In genomic region chr7:117652637-117653036, GRCm38 (mm10) we compare ENCODE assay signal across 23 mouse cellular contexts.
"Had no signal": no experiment of that assay in that cellular context is flagged by ENCODE, and none has a peak within 500 bp of the region (broad histone marks: within the 10 kb centered on the region; RNA-seq: fewer than 3 reads in every experiment).

No protein-coding gene starts in this region.

- H3K36me3 ChIP-seq: liver, embryonic 15.5 days; lung, embryonic 15.5 days; midbrain, embryonic 12.5 days; neural tube, embryonic 13.5 days had no signal

- ATAC-seq: liver, postnatal 0 days; lung, postnatal 0 days; midbrain, embryonic 16.5 days had no signal

- DNase-seq: liver, postnatal 0 days; lung, adult 2 months; lung, postnatal 14 days; lung, postnatal 36 days; midbrain, embryonic 14.5 days; retina, postnatal 1 day; right cerebral cortex, adult 18-20 months; right cerebral cortex, postnatal 25 days; right cerebral cortex, postnatal 4 days; spleen, adult 18-20 months; thymus, adult 18-20 months; thymus, postnatal 14 days; thymus, postnatal 36 days had no signal

- H3K9me3 ChIP-seq: liver, embryonic 15.5 days; lung, embryonic 15.5 days; midbrain, embryonic 10.5 days; midbrain, embryonic 12.5 days; neural tube, embryonic 13.5 days had no signal

- H3K27ac ChIP-seq: liver, embryonic 15.5 days; lung, embryonic 15.5 days; macrophage; midbrain, embryonic 10.5 days; midbrain, embryonic 12.5 days; neural tube, embryonic 13.5 days had no signal

- H3K4me2 ChIP-seq: liver, embryonic 15.5 days; lung, embryonic 15.5 days; midbrain, embryonic 12.5 days; neural tube, embryonic 13.5 days had no signal

- H3K27me3 ChIP-seq: liver, embryonic 15.5 days; lung, embryonic 15.5 days; midbrain, embryonic 12.5 days had no signal

- H3K4me3 ChIP-seq: liver, embryonic 15.5 days; lung, embryonic 15.5 days; megakaryocyte, embryonic 14.5 days; midbrain, embryonic 10.5 days; midbrain, embryonic 12.5 days; myocyte; neural tube, embryonic 13.5 days had no signal

- H3K4me1 ChIP-seq: liver, embryonic 15.5 days; lung, embryonic 15.5 days; megakaryocyte, embryonic 14.5 days; midbrain, embryonic 10.5 days; midbrain, embryonic 12.5 days had no signal

- H3K9ac ChIP-seq: liver, embryonic 15.5 days; liver, postnatal 0 days; lung, embryonic 15.5 days; midbrain, embryonic 12.5 days; neural tube, embryonic 13.5 days had no signal
